Mouse (Mus musculus): Measurements from ENCODE around the gene Lyzl4.

- TF ChIP-seq GATA1 (IDR thresholded peaks at IDR 0.05; ENCODE audit: low read length) (no peak), TAL1 (IDR thresholded peaks at IDR 0.05; ENCODE audit: low read length) (no peak)
Measured at GRCm38 (mm10) chr9:121609381-121609780, 32.5 kb downstream of the Lyzl4 start.

Measured in erythroblast, embryonic 14.5 days (primary cell).